Mouse (Mus musculus): ENCODE results near the gene Srrm1. TPM values are rescaled to one million over a fixed set of nuclear protein-coding genes. Genes with fewer than 3 reads are reported as not detected.

Gene Srrm1
- polyA plus RNA-seq, 1 experiment: 410 TPM

DNA sequence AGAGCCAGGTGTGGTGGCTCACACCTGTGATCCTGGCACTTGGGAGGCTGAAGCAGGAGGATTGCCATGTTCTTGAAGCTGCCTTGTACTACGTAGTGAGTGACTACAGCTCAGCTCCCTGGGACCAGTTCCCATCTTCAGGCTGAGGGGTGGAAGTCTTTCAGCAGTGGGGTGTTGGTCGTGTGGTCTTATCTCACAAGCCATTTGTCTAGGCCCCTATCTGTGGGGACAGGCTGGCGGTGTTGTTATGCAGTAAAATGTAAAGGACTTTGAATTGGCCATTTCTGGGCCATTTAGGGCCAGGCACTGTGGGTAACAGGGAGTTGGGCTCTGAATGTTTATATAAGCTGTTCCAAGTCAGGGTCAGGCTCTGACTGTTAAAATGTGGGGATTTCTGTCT, 65.1 kb downstream of the Srrm1 start:
- Histone ChIP-seq H3K27me3 (ENCODE audit: control insufficient read depth, insufficient read depth, low read length, poor library complexity, severe bottlenecking) (no peaks in the 10 kb centered on the region), H3K4me3 (ENCODE audit: low read depth, low read length) (no peak overlapping the region), H3K27ac (ENCODE audit: insufficient read depth, low read length) (no peak overlapping the region), H3K4me1 (ENCODE audit: control insufficient read depth, insufficient read depth, low read length) (peaks cover 5% of the 10 kb centered on the region), H3K36me3 (ENCODE audit: control insufficient read depth, insufficient read depth, low read length, poor library complexity, severe bottlenecking) (no peaks in the 10 kb centered on the region), H3K9me3 (replicated peaks; ENCODE audit: control insufficient read depth, insufficient read depth, low read length, poor library complexity, severe bottlenecking) (no peaks in the 10 kb centered on the region), H3K9ac (ENCODE audit: low read depth, poor library complexity, severe bottlenecking) (no peak overlapping the region)
- TF ChIP-seq EP300 (IDR thresholded peaks at IDR 0.05; ENCODE audit: insufficient read depth, low read depth, low read length) (no peak), POLR2A (IDR thresholded peaks at IDR 0.05; ENCODE audit: insufficient read depth, low read length) (no peak), CTCF (IDR thresholded peaks at IDR 0.05; ENCODE audit: low read depth, low read length) (no peak)

DNA sequence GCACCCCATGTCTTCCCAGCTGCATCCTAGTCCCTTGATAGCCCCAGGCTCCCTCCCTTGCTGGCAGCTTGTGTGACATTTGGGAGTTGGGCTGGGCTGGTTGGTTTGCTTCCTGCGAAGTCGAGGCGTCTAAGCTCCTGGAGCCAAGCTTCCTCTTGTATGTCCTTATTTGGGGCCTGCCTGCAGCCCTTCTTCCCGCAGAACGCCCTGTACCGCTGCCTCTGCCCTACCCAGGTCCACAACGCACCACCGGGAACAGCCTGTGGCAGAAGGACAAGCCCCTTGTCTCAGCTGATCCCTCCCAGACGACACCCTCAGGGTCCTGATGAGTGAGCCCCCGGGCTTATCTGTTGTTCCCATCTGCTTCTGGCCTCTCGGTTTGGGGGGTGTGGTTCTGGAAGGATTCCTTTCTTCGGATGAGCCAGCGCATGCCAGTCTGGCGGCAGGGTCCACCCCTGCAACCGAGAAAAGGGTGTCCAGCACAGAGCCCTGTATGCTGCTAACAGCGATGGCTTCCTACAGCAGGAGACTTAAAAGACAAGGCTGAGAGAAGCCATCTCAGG, 66.2 kb downstream of the Srrm1 start:
- peak overlapping the region; percentile 20; the same call in 1 of the 2 replicates for H3K27ac ChIP-seq (ENCODE audit: insufficient read depth, low read length)
- H3K27me3 ChIP-seq (ENCODE audit: control insufficient read depth, insufficient read depth, low read length, poor library complexity, severe bottlenecking): no peaks in the 10 kb centered on the region
- TF ChIP-seq EP300 (IDR thresholded peaks at IDR 0.05; ENCODE audit: insufficient read depth, low read depth, low read length) (0 out of 2 replicates have a peak, but pooled peaks have one; percentile 37), CTCF (IDR thresholded peaks at IDR 0.05; ENCODE audit: low read depth, low read length) (no peak), POLR2A (IDR thresholded peaks at IDR 0.05; ENCODE audit: insufficient read depth, low read length) (no peak)
- no peaks in the 10 kb centered on the region for H3K9me3 ChIP-seq (replicated peaks; ENCODE audit: control insufficient read depth, insufficient read depth, low read length, poor library complexity, severe bottlenecking)
- H3K9ac ChIP-seq (ENCODE audit: low read depth, poor library complexity, severe bottlenecking): no peak overlapping the region
- no peak overlapping the region for H3K4me3 ChIP-seq (ENCODE audit: low read depth, low read length)
- peaks cover 5% of the 10 kb centered on the region for H3K4me1 ChIP-seq (ENCODE audit: control insufficient read depth, insufficient read depth, low read length)
- H3K36me3 ChIP-seq (ENCODE audit: control insufficient read depth, insufficient read depth, low read length, poor library complexity, severe bottlenecking): no peaks in the 10 kb centered on the region

GRCm38 (mm10) chr4:135286033-135286622, 67.0 kb downstream of the Srrm1 start:
- no peaks in the 10 kb centered on the region for H3K27me3 ChIP-seq (ENCODE audit: control insufficient read depth, insufficient read depth, low read length, poor library complexity, severe bottlenecking)
- H3K4me3 ChIP-seq (ENCODE audit: low read depth, low read length): no peak overlapping the region
- no peak for TF ChIP-seq EP300 (IDR thresholded peaks at IDR 0.05; ENCODE audit: insufficient read depth, low read depth, low read length)
- TF ChIP-seq POLR2A (IDR thresholded peaks at IDR 0.05; ENCODE audit: insufficient read depth, low read length): no peak
- no peak for TF ChIP-seq CTCF (IDR thresholded peaks at IDR 0.05; ENCODE audit: low read depth, low read length)
- peak overlapping the region; percentile 20 for H3K27ac ChIP-seq (ENCODE audit: insufficient read depth, low read length)
- no peaks in the 10 kb centered on the region for H3K9me3 ChIP-seq (replicated peaks; ENCODE audit: control insufficient read depth, insufficient read depth, low read length, poor library complexity, severe bottlenecking)
- 0 out of 2 replicates have a peak overlapping the region, but pooled peaks have one; percentile 5 for H3K9ac ChIP-seq (ENCODE audit: low read depth, poor library complexity, severe bottlenecking)
- no peaks in the 10 kb centered on the region for H3K36me3 ChIP-seq (ENCODE audit: control insufficient read depth, insufficient read depth, low read length, poor library complexity, severe bottlenecking)
- H3K4me1 ChIP-seq (ENCODE audit: control insufficient read depth, insufficient read depth, low read length): peaks cover 3% of the 10 kb centered on the region

- Histone ChIP-seq H3K27ac (ENCODE audit: insufficient read depth, low read length) (no peak overlapping the region), H3K4me1 (ENCODE audit: control insufficient read depth, insufficient read depth, low read length) (peaks cover 3% of the 10 kb centered on the region), H3K9me3 (replicated peaks; ENCODE audit: control insufficient read depth, insufficient read depth, low read length, poor library complexity, severe bottlenecking) (no peaks in the 10 kb centered on the region), H3K36me3 (ENCODE audit: control insufficient read depth, insufficient read depth, low read length, poor library complexity, severe bottlenecking) (no peaks in the 10 kb centered on the region), H3K27me3 (ENCODE audit: control insufficient read depth, insufficient read depth, low read length, poor library complexity, severe bottlenecking) (no peaks in the 10 kb centered on the region), H3K9ac (ENCODE audit: low read depth, poor library complexity, severe bottlenecking) (0 out of 2 replicates have a peak overlapping the region, but pooled peaks have one; percentile 5), H3K4me3 (ENCODE audit: low read depth, low read length) (no peak overlapping the region)
- TF ChIP-seq EP300 (IDR thresholded peaks at IDR 0.05; ENCODE audit: insufficient read depth, low read depth, low read length) (no peak), CTCF (IDR thresholded peaks at IDR 0.05; ENCODE audit: low read depth, low read length) (no peak), POLR2A (IDR thresholded peaks at IDR 0.05; ENCODE audit: insufficient read depth, low read length) (no peak)
These were observed 67.7 kb downstream of the Srrm1 start for GRCm38 (mm10) chr4:135285436-135285835.

DNA sequence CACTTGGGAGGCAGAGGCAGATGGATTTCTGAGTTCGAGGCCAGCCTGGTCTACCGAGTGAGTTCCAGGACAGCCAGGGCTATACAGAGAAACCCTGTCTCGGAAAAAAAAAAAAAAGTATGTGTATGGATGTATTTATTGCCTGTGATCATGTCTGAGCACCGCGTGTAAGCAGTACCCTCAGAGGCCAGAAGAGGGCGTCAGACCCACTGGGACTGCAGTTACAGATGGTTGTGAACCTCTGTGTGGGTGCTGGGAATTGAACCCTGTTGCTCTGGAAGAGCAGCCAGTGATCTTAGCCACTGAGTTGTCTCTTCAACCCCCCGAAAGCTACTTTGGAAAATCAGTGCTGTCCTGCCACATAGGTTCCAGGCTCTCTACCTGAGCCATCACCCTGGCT, 69.2 kb downstream of the Srrm1 start:
- Histone ChIP-seq H3K9ac (ENCODE audit: low read depth, poor library complexity, severe bottlenecking) (no peak overlapping the region), H3K27ac (ENCODE audit: insufficient read depth, low read length) (no peak overlapping the region)

DNA sequence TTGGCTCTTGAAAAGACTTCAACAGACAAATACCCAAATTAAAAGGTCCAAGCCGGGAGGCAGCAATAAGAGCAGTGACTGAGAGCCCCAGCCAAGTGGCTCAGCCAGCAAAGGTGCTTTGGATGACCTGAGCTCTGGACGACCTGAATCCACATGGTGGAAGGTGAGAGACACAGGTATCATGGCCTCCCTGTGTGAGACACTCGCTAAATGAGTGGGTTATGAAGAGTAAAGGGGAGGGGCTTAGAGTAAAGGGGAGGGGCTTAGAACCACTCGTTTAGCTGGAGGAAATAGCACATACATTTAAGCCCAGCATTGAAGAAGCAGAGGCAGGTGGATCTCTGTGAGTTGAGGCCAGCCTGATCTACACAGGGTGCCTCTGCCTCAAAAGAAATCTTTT, 69.7 kb downstream of the Srrm1 start:
- Histone ChIP-seq H3K9ac (ENCODE audit: low read depth, poor library complexity, severe bottlenecking) (no peak overlapping the region), H3K36me3 (ENCODE audit: control insufficient read depth, insufficient read depth, low read length, poor library complexity, severe bottlenecking) (no peaks in the 10 kb centered on the region), H3K4me3 (ENCODE audit: low read depth, low read length) (no peak overlapping the region), H3K9me3 (replicated peaks; ENCODE audit: control insufficient read depth, insufficient read depth, low read length, poor library complexity, severe bottlenecking) (no peaks in the 10 kb centered on the region), H3K27ac (ENCODE audit: insufficient read depth, low read length) (no peak overlapping the region), H3K27me3 (ENCODE audit: control insufficient read depth, insufficient read depth, low read length, poor library complexity, severe bottlenecking) (no peaks in the 10 kb centered on the region), H3K4me1 (ENCODE audit: control insufficient read depth, insufficient read depth, low read length) (peaks cover under 1% of the 10 kb centered on the region)
- TF ChIP-seq POLR2A (IDR thresholded peaks at IDR 0.05; ENCODE audit: insufficient read depth, low read length) (no peak), EP300 (IDR thresholded peaks at IDR 0.05; ENCODE audit: insufficient read depth, low read depth, low read length) (no peak), CTCF (IDR thresholded peaks at IDR 0.05; ENCODE audit: low read depth, low read length) (no peak)

More for the DNA sequence above, 69.2 kb downstream of the Srrm1 start:
- H3K4me1 ChIP-seq (ENCODE audit: control insufficient read depth, insufficient read depth, low read length): peaks cover 3% of the 10 kb centered on the region
- H3K9me3 ChIP-seq (replicated peaks; ENCODE audit: control insufficient read depth, insufficient read depth, low read length, poor library complexity, severe bottlenecking): no peaks in the 10 kb centered on the region
- no peak overlapping the region for H3K4me3 ChIP-seq (ENCODE audit: low read depth, low read length)
- TF ChIP-seq POLR2A (IDR thresholded peaks at IDR 0.05; ENCODE audit: insufficient read depth, low read length) (no peak), CTCF (IDR thresholded peaks at IDR 0.05; ENCODE audit: low read depth, low read length) (peak; percentile 61), EP300 (IDR thresholded peaks at IDR 0.05; ENCODE audit: insufficient read depth, low read depth, low read length) (no peak)
- no peaks in the 10 kb centered on the region for H3K36me3 ChIP-seq (ENCODE audit: control insufficient read depth, insufficient read depth, low read length, poor library complexity, severe bottlenecking)
- no peaks in the 10 kb centered on the region for H3K27me3 ChIP-seq (ENCODE audit: control insufficient read depth, insufficient read depth, low read length, poor library complexity, severe bottlenecking)
